Mouse (Mus musculus) forebrain, embryonic 13.5 days (tissue): ENCODE results near the gene Rdh5. TPM values are rescaled to one million over a fixed set of nuclear protein-coding genes. Genes with fewer than 3 reads are reported as not detected.

ENCODE experiments used
- ATAC-seq: fragments of 200-750 bp; cut with Nextera tagmentation; 2 replicates; pipeline ENCODE4 v1.8.0; 2017
- H3K27ac ChIP-seq: fragments of 300-500 bp; sonication (generic); 2 replicates; pipeline ENCODE4 v1.5.1; 2015; ENCODE audit warnings: inconsistent platforms, mild to moderate bottlenecking, moderate library complexity
- H3K27me3 ChIP-seq: fragments of 300-500 bp; sonication (generic); 2 replicates; pipeline ENCODE4 v1.6.1; 2015; ENCODE audit warnings: mild to moderate bottlenecking, inconsistent platforms
- H3K36me3 ChIP-seq: fragments of 300-500 bp; sonication (generic); 2 replicates; pipeline ENCODE4 v1.6.1; 2015; ENCODE audit warnings: mild to moderate bottlenecking, inconsistent platforms; ENCODE audit not compliant: poor library complexity, severe bottlenecking
- H3K4me1 ChIP-seq: fragments of 300-500 bp; sonication (generic); 2 replicates; pipeline ENCODE4 v1.6.1; 2015; ENCODE audit warnings: inconsistent platforms
- H3K4me2 ChIP-seq: fragments of 300-500 bp; sonication (generic); 2 replicates; pipeline ENCODE4 v1.6.1; 2015; ENCODE audit warnings: inconsistent platforms, mild to moderate bottlenecking, moderate library complexity
- H3K4me3 ChIP-seq: fragments of 300-500 bp; sonication (generic); 2 replicates; pipeline ENCODE4 v1.5.1; 2015; ENCODE audit warnings: mild to moderate bottlenecking, inconsistent platforms
- H3K9ac ChIP-seq: fragments of 300-500 bp; sonication (generic); 2 replicates; pipeline ENCODE4 v1.6.1; 2015; ENCODE audit warnings: mild to moderate bottlenecking, inconsistent platforms
- H3K9me3 ChIP-seq: fragments of 300-500 bp; sonication (generic); replicated peaks from 2 replicates; pipeline ENCODE4 v1.6.1; 2016; ENCODE audit warnings: inconsistent platforms
- WGBS: fragments of 180-500 bp; shearing (Covaris S2); methylation state at CpG from one replicate; pipeline ENCODE4 v1.1.7; 2015; 5-methylcytosine and 5-hydroxymethylcytosine counted together
- polyA plus RNA-seq: library from polyadenylated mRNA; unstranded; fragments of >200 nt; fragmentation: Nextera tagmentation; extraction: Ambion mirVana; gene quantifications from 2 replicates; pipeline ENCODE4 v1.2.1, GENCODE M21; 2015

Gene Rdh5
- polyA plus RNA-seq, 1 experiment from 2014 or later = 16.0 TPM

GRCm38 (mm10) chr10:128897501-128897900 is 25.2 kb downstream of the Rdh5 start:
- Histone ChIP-seq H3K4me1 (peaks cover 16% of the 10 kb centered on the region), H3K27ac (no peak overlapping the region), H3K9me3 (no peaks in the 10 kb centered on the region), H3K4me3 (no peak overlapping the region), H3K27me3 (peaks cover 16% of the 10 kb centered on the region), H3K4me2 (no peak overlapping the region), H3K9ac (no peak overlapping the region), H3K36me3 (no peaks in the 10 kb centered on the region)
- no peak for ATAC-seq
- 26% methylated on average over 1 of the region's 1 CpGs for WGBS

- WGBS = 53% methylated on average over 1 of the region's 1 CpGs
- ATAC-seq = no peak
- Histone ChIP-seq H3K4me1 (peaks cover 20% of the 10 kb centered on the region), H3K4me2 (0 out of 2 replicates have a peak overlapping the region, but pooled peaks have one; percentile 34), H3K27me3 (peaks cover 16% of the 10 kb centered on the region), H3K9ac (no peak overlapping the region), H3K4me3 (no peak overlapping the region), H3K27ac (no peak overlapping the region), H3K36me3 (no peaks in the 10 kb centered on the region), H3K9me3 (no peaks in the 10 kb centered on the region)
Measured at GRCm38 (mm10) chr10:128896807-128897206, 25.9 kb downstream of the Rdh5 start.

GRCm38 (mm10) chr10:128895952-128896693 is 26.6 kb downstream of the Rdh5 start:
- H3K4me3 ChIP-seq = peak overlapping the region; percentile 14
- peaks cover 16% of the 10 kb centered on the region for H3K27me3 ChIP-seq
- peaks cover 20% of the 10 kb centered on the region for H3K4me1 ChIP-seq
- peak overlapping the region; percentile 23; the same call in 1 of the 2 replicates for H3K9ac ChIP-seq
- H3K9me3 ChIP-seq = no peaks in the 10 kb centered on the region
- H3K27ac ChIP-seq = no peak overlapping the region
- ATAC-seq = peak; percentile 14; the same call in 1 of the 2 replicates
- no peaks in the 10 kb centered on the region for H3K36me3 ChIP-seq
- peak overlapping the region; percentile 34 for H3K4me2 ChIP-seq
- 5% methylated on average over 17 of the region's 17 CpGs for whole genome bisulfite sequencing

- under 1% methylated on average over 9 of the region's 9 CpGs for WGBS
- H3K27me3 ChIP-seq = peaks cover 16% of the 10 kb centered on the region
- peaks cover 25% of the 10 kb centered on the region for H3K4me1 ChIP-seq
- 0 out of 2 replicates have a peak, but pooled peaks have one; percentile 14 for ATAC-seq
- H3K9ac ChIP-seq = no peak overlapping the region
- H3K4me3 ChIP-seq = 0 out of 2 replicates have a peak overlapping the region, but pooled peaks have one; percentile 14
- no peaks in the 10 kb centered on the region for H3K36me3 ChIP-seq
- H3K9me3 ChIP-seq = no peaks in the 10 kb centered on the region
- no peak overlapping the region for H3K27ac ChIP-seq
- H3K4me2 ChIP-seq = peak overlapping the region; percentile 34
Measured at GRCm38 (mm10) chr10:128895437-128895836, 27.3 kb downstream of the Rdh5 start.

- peak; percentile 20 for ATAC-seq
- 3% methylated on average over 9 of the region's 9 CpGs for WGBS
- Histone ChIP-seq H3K9me3 (no peaks in the 10 kb centered on the region), H3K4me2 (peak overlapping the region; percentile 91), H3K27ac (peak overlapping the region; percentile 95), H3K4me1 (peaks cover 55% of the 10 kb centered on the region), H3K9ac (peak overlapping the region; percentile 83), H3K4me3 (peak overlapping the region; percentile 68), H3K36me3 (peaks cover 8% of the 10 kb centered on the region; the same call in 1 of the 2 replicates), H3K27me3 (peaks cover 16% of the 10 kb centered on the region)
Measured at GRCm38 (mm10) chr10:128892246-128892645, 30.4 kb downstream of the Rdh5 start.

GRCm38 (mm10) chr10:128891296-128892094 is 31.2 kb downstream of the Rdh5 start, which contains the start of gene Gdf11:
Gdf11 (minus strand) TSS chr10:128891718.
- peak; percentile 88 for ATAC-seq
- H3K4me1 ChIP-seq = peaks cover 55% of the 10 kb centered on the region
- WGBS = 1% methylated on average over 41 of the region's 89 CpGs

GRCm38 (mm10) chr10:128890383-128891295 is 32.0 kb downstream of the Rdh5 start:
- 0% methylated on average over 40 of the region's 40 CpGs for WGBS
- H3K4me1 ChIP-seq = peaks cover 47% of the 10 kb centered on the region

More at GRCm38 (mm10) chr10:128891296-128892094, 31.2 kb downstream of the Rdh5 start, which contains the start of gene Gdf11:
- Histone ChIP-seq H3K27ac (peak within 1 kb of the TSS; percentile 95), H3K4me3 (peak within 1 kb of the TSS; percentile 68), H3K36me3 (peaks cover 13% of the 10 kb centered on the region), H3K9me3 (no peaks in the 10 kb centered on the region), H3K4me2 (peak within 1 kb of the TSS; percentile 91), H3K27me3 (peaks cover 10% of the 10 kb centered on the region), H3K9ac (peak within 1 kb of the TSS; percentile 83)

GRCm38 (mm10) chr10:128889846-128890245 is 32.8 kb downstream of the Rdh5 start:
- H3K4me3 ChIP-seq = peak overlapping the region; percentile 68
- H3K9ac ChIP-seq = peak overlapping the region; percentile 83
- ATAC-seq = no peak
- no peaks in the 10 kb centered on the region for H3K9me3 ChIP-seq
- H3K4me1 ChIP-seq = peaks cover 45% of the 10 kb centered on the region
- H3K36me3 ChIP-seq = peaks cover 30% of the 10 kb centered on the region
- H3K27me3 ChIP-seq = no peaks in the 10 kb centered on the region
- H3K4me2 ChIP-seq = peak overlapping the region; percentile 91
- H3K27ac ChIP-seq = peak overlapping the region; percentile 95
- 0% methylated on average over 1 of the region's 2 CpGs for WGBS

More at GRCm38 (mm10) chr10:128890383-128891295, 32.0 kb downstream of the Rdh5 start:
- Histone ChIP-seq H3K4me2 (peak overlapping the region; percentile 91), H3K27me3 (peaks cover 1% of the 10 kb centered on the region; the same call in 1 of the 2 replicates), H3K4me3 (peak overlapping the region; percentile 68), H3K9ac (peak overlapping the region; percentile 83), H3K27ac (peak overlapping the region; percentile 95), H3K36me3 (peaks cover 22% of the 10 kb centered on the region), H3K9me3 (no peaks in the 10 kb centered on the region)
- 0 out of 2 replicates have a peak, but pooled peaks have one; percentile 3 for ATAC-seq

- peak overlapping the region; percentile 83 for H3K9ac ChIP-seq
- peaks cover 45% of the 10 kb centered on the region for H3K4me1 ChIP-seq
- no peaks in the 10 kb centered on the region for H3K27me3 ChIP-seq
- peak overlapping the region; percentile 95 for H3K27ac ChIP-seq
- peak overlapping the region; percentile 91 for H3K4me2 ChIP-seq
- peak; percentile 42 for ATAC-seq
- H3K36me3 ChIP-seq = peaks cover 36% of the 10 kb centered on the region
- peak overlapping the region; percentile 68 for H3K4me3 ChIP-seq
- 3% methylated on average over 5 of the region's 7 CpGs for WGBS
- no peaks in the 10 kb centered on the region for H3K9me3 ChIP-seq
Measured at GRCm38 (mm10) chr10:128888941-128889827, 33.5 kb downstream of the Rdh5 start.

- H3K4me3 ChIP-seq = no peak overlapping the region
- H3K9ac ChIP-seq = no peak overlapping the region
- no peaks in the 10 kb centered on the region for H3K27me3 ChIP-seq
- no peak for ATAC-seq
- H3K36me3 ChIP-seq = peaks cover 73% of the 10 kb centered on the region
- H3K4me2 ChIP-seq = no peak overlapping the region
- H3K27ac ChIP-seq = no peak overlapping the region
- WGBS = 72% methylated on average over 5 of the region's 5 CpGs
- no peaks in the 10 kb centered on the region for H3K4me1 ChIP-seq
- H3K9me3 ChIP-seq = no peaks in the 10 kb centered on the region
Measured at GRCm38 (mm10) chr10:128882067-128882466, 40.6 kb downstream of the Rdh5 start.
